Mouse (Mus musculus): ENCODE data around the gene Xrcc3. TPM values are rescaled to one million over a fixed set of nuclear protein-coding genes. Genes with fewer than 3 reads are reported as not detected.
A peak's percentile ranks its signal among the peaks of the same experiment; 100 is the strongest.

The Xrcc3 gene
- polyA plus RNA-seq, 1 experiment from 2014 or later = 6.3 TPM

- WGBS = 77% methylated on average over 16 of the region's 16 CpGs
- no peak overlapping the region for H3K4me3 ChIP-seq (replicated peaks; ENCODE audit: low read depth, low read length)
- TF ChIP-seq CTCF (IDR thresholded peaks at IDR 0.05; ENCODE audit: low read depth) = no peak
Measured at GRCm38 (mm10) chr12:111774156-111774555, 39.5 kb downstream of the Xrcc3 start.

DNA sequence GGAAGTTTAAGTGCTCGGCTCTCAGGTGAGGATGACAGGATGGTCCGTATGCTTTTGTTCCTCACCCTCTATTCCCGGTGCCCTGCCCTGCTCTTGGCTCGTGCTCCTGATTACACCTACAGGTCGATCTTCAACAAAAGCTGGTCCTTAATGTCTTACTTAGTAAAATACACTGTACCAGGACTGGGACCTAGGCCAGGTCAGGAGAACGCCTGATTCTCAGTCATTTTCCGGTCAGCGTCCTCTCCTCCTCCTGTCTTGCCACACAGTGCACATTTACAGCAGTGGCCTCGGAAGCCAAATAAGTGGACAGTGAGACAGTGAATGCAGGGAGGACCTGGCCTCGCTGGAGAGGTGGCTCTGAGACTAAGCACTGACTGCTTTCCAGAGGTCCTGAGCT, 43.0 kb downstream of the Xrcc3 start:
- ATAC-seq (replicated peaks; ENCODE audit: low FRiP score, low read depth) (no peak), DNase-seq (ENCODE audit: low spot score) (no peak)
- Histone ChIP-seq H3K27ac (0 out of 2 replicates have a peak overlapping the region, but pooled peaks have one; percentile 16), H3K36me3 (ENCODE audit: insufficient read depth, low read length) (peaks cover 33% of the 10 kb centered on the region), H3K9ac (ENCODE audit: low read depth, low read length) (no peak overlapping the region), H3K4me3 (replicated peaks; ENCODE audit: low read depth, low read length) (no peak overlapping the region), H3K27me3 (ENCODE audit: insufficient read depth, low read length) (no peaks in the 10 kb centered on the region), H3K9me3 (replicated peaks; ENCODE audit: low read length) (no peaks in the 10 kb centered on the region), H3K4me2 (ENCODE audit: low read length) (no peak overlapping the region), H3K4me1 (replicated peaks; ENCODE audit: insufficient read depth, low read length) (peaks cover 17% of the 10 kb centered on the region; the same call in 1 of the 2 replicates)
- WGBS = 79% methylated on average over 10 of the region's 10 CpGs
- no peak for TF ChIP-seq CTCF (IDR thresholded peaks at IDR 0.05; ENCODE audit: low read depth)

More at GRCm38 (mm10) chr12:111774156-111774555, 39.5 kb downstream of the Xrcc3 start:
- H3K36me3 ChIP-seq (ENCODE audit: insufficient read depth, low read length) = peaks cover 56% of the 10 kb centered on the region
- 0 out of 2 replicates have a peak, but pooled peaks cover 7% of the 10 kb centered on the region for H3K4me1 ChIP-seq (replicated peaks; ENCODE audit: insufficient read depth, low read length)
- H3K9me3 ChIP-seq (replicated peaks; ENCODE audit: low read length) = no peaks in the 10 kb centered on the region
- no peaks in the 10 kb centered on the region for H3K27me3 ChIP-seq (ENCODE audit: insufficient read depth, low read length)
- no peak overlapping the region for H3K4me2 ChIP-seq (ENCODE audit: low read length)
- no peak overlapping the region for H3K9ac ChIP-seq (ENCODE audit: low read depth, low read length)
- ATAC-seq (replicated peaks; ENCODE audit: low FRiP score, low read depth) = no peak
- no peak for DNase-seq (ENCODE audit: low spot score)
- H3K27ac ChIP-seq = no peak overlapping the region

DNA sequence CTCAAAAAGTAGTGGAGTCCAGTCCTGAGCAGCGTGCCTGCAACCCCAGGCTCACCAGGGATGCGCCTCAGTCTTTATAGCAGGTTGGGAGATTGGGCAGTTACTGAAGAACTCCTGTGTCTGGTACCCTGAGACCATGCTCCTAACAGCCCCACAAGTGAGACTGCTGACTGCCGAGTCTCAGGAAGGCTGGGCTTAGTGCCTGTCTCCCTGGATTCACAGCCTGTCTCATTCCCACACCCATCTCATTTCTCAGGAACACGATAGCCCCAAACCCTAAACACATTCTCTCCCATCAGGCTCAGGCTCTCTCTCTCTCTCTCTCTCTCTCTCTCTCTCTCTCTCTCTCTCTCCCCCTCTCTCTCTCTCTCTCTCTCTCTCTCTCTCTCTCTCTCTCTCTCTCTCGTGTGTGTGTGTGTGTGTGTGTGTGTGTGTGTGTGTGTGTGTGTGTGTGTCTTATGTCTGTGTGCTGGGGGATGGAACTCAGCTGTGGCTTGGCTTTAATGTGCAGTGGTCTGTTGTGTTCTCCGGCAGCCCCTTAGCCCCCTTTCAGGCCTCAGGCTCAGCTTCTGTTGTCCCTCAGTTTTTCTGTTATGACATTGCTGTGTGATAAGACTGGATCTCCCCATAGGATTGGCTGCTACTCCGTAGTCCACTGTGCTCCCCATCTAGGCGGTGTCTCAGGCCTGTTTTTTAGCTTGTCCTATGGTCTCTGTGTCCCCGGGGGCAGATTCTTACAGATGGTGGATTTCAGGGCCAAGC, 43.7 kb downstream of the Xrcc3 start:
- Histone ChIP-seq H3K9ac (ENCODE audit: low read depth, low read length) (no peak overlapping the region), H3K9me3 (replicated peaks; ENCODE audit: low read length) (no peaks in the 10 kb centered on the region), H3K27me3 (ENCODE audit: insufficient read depth, low read length) (no peaks in the 10 kb centered on the region), H3K4me1 (replicated peaks; ENCODE audit: insufficient read depth, low read length) (peaks cover 19% of the 10 kb centered on the region; the same call in 1 of the 2 replicates), H3K27ac (peak overlapping the region; percentile 50; the same call in 1 of the 2 replicates), H3K4me2 (ENCODE audit: low read length) (no peak overlapping the region), H3K36me3 (ENCODE audit: insufficient read depth, low read length) (peaks cover 26% of the 10 kb centered on the region), H3K4me3 (replicated peaks; ENCODE audit: low read depth, low read length) (no peak overlapping the region)
- TF ChIP-seq CTCF (IDR thresholded peaks at IDR 0.05; ENCODE audit: low read depth) = no peak
- 47% methylated on average over 9 of the region's 9 CpGs for WGBS
- DNase-seq (ENCODE audit: low spot score) = peak; percentile 40
- no peak for ATAC-seq (replicated peaks; ENCODE audit: low FRiP score, low read depth)

- Histone ChIP-seq H3K27ac (peak overlapping the region; percentile 50; the same call in 1 of the 2 replicates), H3K4me2 (ENCODE audit: low read length) (no peak overlapping the region), H3K4me3 (replicated peaks; ENCODE audit: low read depth, low read length) (no peak overlapping the region), H3K36me3 (ENCODE audit: insufficient read depth, low read length) (peaks cover 20% of the 10 kb centered on the region), H3K9ac (ENCODE audit: low read depth, low read length) (no peak overlapping the region), H3K9me3 (replicated peaks; ENCODE audit: low read length) (no peaks in the 10 kb centered on the region), H3K4me1 (replicated peaks; ENCODE audit: insufficient read depth, low read length) (peaks cover 19% of the 10 kb centered on the region; the same call in 1 of the 2 replicates), H3K27me3 (ENCODE audit: insufficient read depth, low read length) (no peaks in the 10 kb centered on the region)
- ATAC-seq (replicated peaks; ENCODE audit: low FRiP score, low read depth) (0 out of 2 replicates have a peak, but pooled peaks have one; percentile 34), DNase-seq (ENCODE audit: low spot score) (peak; percentile 84)
- TF ChIP-seq CTCF (IDR thresholded peaks at IDR 0.05; ENCODE audit: low read depth) = peak; percentile 49
- 25% methylated on average over 10 of the region's 10 CpGs for WGBS
Measured at GRCm38 (mm10) chr12:111769306-111769705, 44.4 kb downstream of the Xrcc3 start.

- TF ChIP-seq CTCF (IDR thresholded peaks at IDR 0.05; ENCODE audit: low read depth) = no peak
- Histone ChIP-seq H3K4me2 (ENCODE audit: low read length) (no peak overlapping the region), H3K36me3 (ENCODE audit: insufficient read depth, low read length) (peaks cover 14% of the 10 kb centered on the region), H3K27me3 (ENCODE audit: insufficient read depth, low read length) (no peaks in the 10 kb centered on the region), H3K9ac (ENCODE audit: low read depth, low read length) (no peak overlapping the region), H3K4me3 (replicated peaks; ENCODE audit: low read depth, low read length) (no peak overlapping the region), H3K27ac (no peak overlapping the region; the same call in 1 of the 2 replicates), H3K9me3 (replicated peaks; ENCODE audit: low read length) (no peaks in the 10 kb centered on the region), H3K4me1 (replicated peaks; ENCODE audit: insufficient read depth, low read length) (peaks cover 19% of the 10 kb centered on the region; the same call in 1 of the 2 replicates)
- DNase-seq (ENCODE audit: low spot score) (no peak), ATAC-seq (replicated peaks; ENCODE audit: low FRiP score, low read depth) (no peak)
- 79% methylated on average over 10 of the region's 10 CpGs for WGBS
Measured at GRCm38 (mm10) chr12:111768322-111768928, 45.2 kb downstream of the Xrcc3 start.

Data from kidney, postnatal 0 days (tissue).